Mouse (Mus musculus) 3T3-L1 (cell line): ENCODE results near the gene Mthfd1l.
A peak's percentile ranks its signal among the peaks of the same experiment; 100 is the strongest.

Experiments used
- DNase-seq: peaks from one replicate; pipeline ENCODE4 v3.0.0-alpha.2; 2015; ENCODE audit warnings: low read depth, low spot score

Mthfd1l gene

DNA sequence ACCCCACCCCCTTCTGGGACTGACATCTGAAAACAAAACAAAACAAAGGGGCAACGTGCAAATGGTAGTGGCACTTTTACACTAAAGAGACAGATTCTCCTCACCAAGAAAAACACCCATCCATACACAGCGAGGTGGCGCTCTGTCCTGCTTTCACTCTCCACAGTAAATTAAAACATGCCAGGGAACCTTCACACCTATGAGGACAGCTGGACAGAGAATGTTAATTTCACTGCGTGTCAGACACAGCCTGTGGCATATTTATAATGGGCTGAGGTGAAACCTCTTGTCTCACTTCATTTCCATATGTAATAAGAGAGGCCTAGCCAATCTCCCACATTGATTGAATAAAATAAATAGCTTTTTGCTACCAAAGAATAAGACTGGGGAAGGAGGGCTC, 146.4 kb downstream of the Mthfd1l start:
- no peak for DNase-seq

DNA sequence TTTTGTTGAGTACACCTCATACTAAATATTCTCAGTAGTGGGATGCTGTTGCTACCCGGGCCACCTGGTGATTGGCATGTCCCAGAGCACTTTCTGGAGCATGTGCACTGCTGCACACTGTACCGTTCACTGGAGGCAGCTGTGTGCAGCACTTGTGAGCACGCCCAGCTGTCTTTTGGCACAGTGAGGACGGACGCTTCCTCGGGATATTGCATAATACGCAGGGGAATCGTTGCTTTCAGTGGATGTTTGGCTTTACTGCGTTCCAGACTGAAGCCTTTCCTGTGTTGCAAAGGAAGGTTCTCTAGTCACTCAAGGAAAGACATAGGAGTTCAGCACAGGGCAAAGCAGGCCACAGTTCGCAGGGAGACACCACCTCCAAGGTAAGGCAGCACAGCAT, 147.8 kb downstream of the Mthfd1l start:
- DNase-seq = peak; percentile 83

DNA sequence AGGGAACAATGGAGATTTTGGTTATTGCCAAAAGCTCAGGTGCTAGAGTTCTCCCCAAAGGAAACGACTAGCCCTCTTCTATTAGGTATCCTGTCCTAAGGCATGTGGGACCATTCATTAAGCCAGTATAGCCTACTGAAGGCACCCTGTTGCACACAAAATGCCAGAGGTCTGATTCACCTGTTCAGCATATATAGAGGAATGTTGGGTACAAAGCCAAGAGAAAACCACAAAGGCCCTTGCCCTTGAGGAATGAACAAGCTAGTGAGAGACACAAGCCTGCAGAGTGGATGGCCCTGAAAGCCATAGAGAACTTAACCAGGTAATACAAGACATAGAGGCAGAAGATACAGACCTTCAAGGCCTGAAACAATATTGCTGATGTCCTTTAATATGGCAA, 148.3 kb downstream of the Mthfd1l start:
- DNase-seq = peak; percentile 90

DNA sequence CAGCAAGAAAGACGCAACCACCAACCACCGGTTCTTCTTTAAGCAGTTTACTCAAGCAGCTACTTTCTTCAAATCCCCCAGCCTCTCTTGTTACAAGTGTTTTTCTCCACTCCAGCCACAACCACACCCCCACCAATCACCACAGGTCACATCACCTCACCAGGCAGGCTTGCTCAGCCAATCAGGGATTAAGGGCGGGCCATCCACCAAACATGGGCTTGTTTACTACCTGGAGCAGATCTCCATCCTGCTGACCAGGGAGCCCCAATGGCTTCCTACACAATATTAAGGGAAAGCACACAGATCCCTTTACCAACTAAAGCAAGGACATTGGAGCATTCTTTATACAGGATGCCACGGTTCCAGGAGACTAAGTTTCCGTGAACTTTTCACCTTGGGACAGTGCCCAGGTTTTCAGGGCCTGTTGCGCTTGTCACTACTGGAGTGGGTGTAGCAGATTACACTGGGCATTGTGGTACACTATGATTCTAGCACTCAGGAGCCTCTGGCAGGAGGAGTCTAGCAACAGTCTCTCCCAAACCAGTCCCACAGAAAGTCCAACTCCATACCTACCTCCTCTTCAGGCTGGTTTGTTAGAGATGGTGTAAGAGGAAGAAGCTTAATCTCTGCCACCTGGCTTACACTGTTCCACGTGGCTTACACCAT, 150.5 kb downstream of the Mthfd1l start:
- peak; percentile 45 for DNase-seq

DNA sequence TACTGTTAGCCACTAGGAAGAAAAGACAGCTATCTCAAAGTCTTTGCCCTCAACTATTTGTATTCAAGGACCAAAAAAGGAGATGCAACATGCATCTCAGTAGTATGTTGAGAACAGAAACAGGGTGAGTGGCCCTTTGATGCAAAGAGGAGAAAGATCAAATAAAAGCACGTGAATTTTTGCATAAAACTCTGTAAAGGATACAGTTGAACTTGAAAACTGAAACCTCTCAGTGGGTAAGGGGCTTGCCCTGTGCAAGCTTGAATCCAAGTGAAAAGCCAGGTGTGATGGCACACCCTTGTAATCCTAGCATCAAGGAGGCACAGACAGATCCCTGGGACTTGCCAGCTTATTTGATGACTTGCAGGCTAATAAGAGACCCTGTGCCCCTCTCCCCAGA, 151.2 kb downstream of the Mthfd1l start:
- no peak for DNase-seq

DNA sequence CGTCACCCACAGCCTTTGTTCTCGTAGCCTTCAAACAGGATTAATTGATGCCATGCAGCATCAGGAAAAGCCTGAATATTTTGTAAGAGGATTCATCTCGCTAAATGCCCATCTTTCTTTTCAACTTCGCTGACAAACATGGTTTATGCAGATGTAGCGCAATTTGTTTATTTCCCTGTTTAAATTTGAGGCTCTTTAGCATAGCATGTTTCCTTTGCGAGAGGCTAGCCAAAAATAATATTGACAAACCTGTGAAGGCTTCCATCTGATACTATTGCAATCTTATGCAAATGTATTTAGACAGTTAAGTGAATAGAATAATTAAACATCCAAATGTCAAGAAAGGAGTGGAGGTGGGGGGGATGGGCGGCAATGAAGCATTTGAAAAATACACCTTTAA, 152.3 kb downstream of the Mthfd1l start:
- DNase-seq = no peak

DNA sequence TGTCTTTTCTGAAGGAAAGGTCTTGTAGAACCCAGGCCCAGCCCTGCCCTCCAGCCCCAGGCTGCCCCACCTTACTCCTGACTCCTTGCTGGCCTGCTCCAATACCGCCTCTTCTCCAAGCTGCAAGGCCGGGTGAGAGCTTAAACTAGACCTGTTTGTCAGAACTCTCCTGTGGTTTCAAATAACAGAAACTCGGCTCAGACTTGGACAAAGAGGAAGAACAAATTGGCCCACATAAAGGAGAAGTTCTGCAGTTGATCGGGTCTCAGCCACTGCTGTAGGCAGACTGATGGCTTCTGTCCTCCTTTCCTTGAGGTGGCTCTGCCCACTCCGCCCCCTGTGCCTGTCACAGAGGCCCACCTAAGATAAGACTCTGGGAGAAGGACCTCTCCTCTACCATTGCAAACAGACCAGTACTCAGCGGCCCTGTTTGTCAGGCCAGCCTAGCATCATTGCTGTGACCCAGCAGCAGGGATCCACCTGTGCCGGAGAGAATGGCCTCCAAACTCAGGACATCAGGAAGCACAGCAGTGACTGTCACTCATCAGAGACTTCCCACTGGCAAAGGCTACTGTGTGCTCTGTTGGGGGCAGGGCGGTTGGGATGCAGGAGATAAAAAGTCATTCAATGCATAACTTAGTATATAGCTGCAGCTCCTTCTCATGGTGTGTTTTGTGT, 153.6 kb downstream of the Mthfd1l start:
- DNase-seq = no peak

DNA sequence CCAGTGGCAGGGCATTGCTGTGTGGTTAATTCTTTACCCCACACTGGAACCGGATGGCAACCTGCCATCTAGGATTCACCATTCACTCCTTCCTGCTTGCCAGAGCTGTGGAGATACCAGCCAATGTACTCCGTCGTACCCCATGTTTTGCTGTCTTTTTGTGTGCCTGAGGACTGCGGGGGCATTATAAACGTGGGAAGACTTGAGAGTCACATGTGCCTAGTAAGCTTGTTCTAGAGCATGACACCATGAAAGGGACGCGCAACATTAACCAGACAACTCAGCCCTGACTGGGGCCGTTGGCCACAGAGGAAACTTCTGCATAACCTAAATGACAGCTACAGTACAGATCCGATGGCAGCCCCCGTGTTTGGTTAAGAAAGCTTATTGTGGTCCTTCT, 155.5 kb downstream of the Mthfd1l start:
- DNase-seq = no peak

DNA sequence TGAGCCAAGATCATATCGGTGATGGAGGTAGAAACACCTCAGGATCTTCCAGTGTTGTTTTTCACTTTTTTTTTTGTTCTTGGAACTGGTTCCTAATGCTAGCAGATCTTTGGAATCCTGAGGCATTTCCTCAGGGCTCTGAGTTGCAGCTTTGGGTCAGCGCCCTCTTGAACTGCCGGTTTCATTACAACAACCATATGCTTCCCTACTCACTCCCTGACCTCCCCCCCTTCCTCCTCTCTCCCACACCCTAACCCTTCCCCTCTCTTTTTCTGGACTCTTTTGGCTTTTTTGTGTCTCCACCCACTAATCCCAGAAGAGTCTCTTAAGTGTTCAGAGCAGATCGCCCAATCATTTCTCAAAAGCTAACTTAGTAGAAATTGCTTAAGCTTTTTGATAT, 156.0 kb downstream of the Mthfd1l start:
- DNase-seq = no peak

DNA sequence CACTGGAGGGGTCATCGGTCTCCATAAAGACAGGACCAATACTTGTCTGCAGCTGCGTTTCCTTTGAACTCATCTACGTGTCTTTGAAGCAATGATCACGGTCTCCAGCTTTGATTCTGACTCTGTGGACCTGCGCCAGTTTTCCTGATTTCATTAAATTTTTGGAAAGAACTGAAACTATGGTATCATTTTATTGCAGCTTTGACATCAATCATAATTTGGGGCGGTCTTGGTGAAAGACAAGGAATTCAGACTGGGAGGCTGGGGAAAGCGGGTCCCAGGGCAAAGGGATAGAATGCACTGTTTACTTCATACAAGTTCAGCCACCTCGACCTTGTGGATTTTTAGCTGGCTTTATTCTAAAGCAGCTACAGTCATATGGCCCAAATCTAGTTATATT, 156.5 kb downstream of the Mthfd1l start:
- DNase-seq = no peak

DNA sequence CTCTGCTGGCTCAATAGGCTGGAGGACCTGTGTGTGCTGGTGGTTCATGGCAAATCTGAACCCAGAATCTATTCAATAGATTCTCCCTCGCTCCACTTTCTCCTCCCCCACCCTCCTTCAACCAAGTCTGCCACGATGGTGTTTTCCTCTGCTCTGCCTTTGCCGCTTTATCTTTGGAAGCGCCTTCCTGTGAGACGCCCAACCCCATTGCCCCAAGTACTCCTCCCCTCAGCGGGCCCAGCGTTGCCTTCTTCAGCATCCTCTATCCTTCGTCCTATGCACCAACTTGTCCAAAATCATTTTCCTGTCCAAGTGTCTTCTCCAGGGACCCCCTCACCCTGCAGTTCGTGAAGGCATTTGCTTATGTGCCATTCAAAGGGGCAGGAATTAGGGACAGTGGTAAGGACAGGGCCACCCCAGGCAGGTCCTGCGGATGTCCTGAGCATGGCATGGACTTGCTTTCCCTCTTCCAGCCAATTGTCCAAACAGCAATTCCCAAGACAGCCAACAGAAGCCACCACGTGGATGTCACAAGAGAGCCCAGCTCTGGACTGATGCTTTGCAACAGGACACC, 157.2 kb downstream of the Mthfd1l start:
- no peak for DNase-seq

DNA sequence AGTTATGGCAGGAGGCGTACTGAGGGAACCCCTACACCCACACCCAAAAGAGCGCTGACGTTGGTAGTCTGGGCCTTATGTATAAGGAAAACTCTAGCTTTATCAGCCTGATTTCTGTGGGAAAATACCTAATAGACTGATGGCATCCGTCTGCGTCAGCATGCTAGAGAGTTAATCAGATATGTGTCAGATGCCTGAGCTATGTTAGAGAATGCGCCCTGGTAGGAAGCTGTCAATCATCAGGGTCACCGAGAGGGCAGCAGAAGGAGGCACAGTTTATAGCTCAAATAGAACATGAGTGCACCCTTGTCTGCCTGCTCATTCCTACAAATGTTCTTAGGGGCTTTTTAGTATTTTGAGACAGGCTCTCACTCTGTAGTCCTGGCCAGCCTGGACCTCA, 159.8 kb downstream of the Mthfd1l start:
- DNase-seq = peak; percentile 61

DNA sequence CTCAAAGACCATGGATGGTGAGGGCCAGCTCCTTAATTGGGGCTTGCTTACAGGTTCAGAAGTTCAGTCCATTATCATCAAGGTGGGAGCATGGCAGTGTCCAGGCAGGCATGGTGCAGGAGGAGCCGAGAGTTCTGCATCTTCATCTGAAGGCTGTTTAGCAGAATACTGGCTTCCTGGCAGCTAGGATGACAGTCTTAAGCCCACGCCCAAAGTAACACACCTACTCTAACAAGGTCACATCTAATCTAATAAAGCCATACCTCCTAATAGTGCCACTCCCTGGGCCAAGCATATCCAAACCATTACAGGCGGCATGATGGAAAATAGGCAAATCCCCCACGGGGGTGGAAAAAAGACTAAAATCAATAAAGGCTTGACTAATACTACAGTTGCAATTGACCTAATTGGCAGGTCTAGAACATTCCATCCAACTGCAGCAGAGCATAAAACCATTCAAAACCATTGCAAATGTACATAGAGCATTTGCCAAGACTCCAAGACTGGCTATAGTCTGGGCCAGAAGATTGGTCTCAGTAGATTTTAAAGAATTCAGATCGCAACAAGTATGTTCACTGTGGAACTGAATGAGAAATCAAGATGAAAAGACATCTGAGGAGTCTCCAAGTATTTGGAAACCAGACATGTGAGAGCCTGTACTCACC, 162.3 kb downstream of the Mthfd1l start:
- no peak for DNase-seq

DNA sequence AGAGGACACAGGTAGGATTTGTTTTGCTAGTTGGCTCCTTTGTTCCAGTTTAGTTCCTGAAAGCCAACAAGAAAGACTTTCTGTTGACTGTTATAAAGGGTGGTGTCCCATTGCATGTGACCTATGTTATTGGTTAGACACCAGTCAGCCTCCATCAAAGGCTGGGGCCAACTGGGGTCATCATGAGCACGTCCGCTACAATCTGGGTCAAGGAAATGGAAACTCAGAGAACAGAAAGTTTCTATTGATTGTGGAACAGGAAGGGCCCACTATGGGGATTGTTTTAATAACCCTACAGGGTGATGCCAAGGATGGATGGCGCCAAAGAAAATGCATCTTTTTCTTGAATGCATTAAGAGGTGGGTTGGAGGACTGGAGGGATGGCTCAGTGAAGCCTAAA, 166.6 kb downstream of the Mthfd1l start:
- no peak for DNase-seq

DNA sequence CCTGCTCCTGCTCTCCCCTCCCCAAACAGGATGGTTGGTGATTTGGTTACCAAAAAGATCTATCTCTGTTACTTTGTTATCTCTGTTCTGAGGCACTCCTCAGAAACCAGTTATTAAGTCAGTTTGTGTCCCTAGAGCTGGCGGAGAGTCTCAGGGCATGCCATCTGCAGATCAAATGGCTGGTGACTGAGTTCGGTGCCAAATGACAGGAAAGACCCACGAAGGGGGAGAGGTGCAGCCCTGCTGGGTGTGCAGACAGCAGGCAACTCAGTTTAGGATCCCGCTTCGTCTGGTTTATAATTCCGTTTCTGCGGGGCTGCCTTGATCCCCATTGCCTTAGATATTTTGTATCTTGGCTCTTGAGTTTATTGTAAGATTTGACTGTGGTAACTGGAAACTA, 168.8 kb downstream of the Mthfd1l start:
- no peak for DNase-seq

DNA sequence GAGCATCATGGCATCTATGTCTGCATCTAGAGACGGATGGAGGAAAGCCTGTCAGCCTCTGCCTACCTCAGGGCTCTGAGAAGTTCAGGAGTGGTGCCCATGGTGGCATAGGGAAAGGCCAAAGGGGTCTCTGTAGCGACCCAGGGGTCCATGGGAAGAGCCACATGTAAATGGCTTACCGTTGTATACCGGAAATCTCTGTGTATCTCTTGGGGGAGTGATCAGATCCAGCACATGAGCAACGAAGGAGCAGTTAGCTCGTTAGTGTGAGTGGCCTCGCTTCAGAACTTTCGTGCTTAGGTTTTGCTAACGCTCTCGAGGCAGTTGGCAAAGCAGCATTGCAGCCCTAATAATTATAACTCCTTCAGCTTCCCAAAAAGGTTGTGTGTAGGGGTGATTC, 169.9 kb downstream of the Mthfd1l start:
- no peak for DNase-seq

DNA sequence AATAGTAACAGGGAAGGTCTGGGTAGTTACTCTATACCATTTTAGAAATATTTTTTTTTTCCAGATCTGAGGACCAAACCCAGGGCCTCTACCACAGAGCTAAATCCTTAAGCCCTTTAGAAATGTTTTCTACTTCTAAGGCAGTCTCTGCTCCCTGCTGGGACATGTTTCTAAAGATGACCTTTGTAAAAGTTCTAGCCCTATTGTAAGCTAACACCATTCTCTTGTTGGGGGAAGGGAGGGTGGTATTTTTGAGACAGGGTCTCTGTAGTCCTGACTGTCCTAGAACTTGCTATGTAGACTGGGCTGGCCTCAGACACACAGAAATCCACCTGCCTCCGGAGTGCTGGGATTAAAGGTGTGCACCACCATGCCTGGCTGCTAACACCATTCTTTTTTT, 170.5 kb downstream of the Mthfd1l start:
- no peak for DNase-seq

DNA sequence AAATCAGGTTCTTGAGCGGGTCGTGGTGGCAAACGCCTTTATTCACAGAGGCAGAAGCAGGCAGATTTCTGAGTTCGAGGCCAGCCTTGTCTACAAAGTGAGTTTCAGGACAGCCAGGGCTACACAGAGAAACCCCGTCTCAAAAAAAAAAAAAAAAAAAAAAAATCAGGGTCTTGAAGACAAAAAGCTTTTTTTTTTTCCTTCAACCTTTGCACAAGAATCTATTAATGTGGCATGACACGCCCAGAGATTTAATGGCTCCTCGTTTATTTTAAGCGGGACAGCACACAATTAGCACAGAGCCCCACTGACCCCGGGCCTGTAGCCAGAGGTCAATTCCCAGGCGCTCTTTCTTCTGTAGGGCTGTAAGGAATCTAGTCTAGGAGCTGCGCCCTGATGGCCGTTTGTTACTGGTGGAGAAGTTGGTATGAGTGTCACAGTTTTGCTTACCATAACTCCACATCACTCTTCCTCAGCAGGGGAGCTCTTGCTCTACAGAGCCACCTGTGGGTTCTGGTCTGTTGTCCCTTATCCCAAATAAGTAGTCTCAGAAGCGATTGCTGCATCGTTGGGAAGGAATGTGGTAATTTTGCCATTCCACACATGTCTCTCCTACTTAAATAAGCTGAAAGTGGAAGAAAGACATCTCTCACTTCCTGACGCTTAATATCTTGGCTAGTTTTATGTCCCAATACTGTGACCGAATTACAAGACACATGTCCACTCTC, 172.3 kb downstream of the Mthfd1l start:
- DNase-seq = no peak

DNA sequence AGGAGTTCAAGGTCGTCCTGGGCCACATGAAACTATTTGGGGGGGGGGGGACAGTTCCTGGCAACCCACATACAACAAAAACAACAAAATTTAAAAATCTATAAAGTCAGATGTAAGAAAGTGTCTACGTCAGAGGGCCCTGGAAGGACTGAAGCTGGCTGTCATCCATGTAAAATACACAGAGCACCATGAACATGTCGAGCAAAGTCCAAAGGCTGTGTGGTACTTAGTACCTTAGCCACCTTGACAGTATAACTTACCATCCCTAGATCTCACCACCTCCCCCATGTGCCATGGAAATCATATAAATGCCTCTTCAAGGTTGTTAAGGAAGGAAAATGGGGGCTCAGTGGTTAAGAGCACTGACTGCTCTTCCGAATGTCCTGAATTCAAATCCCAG, 174.0 kb downstream of the Mthfd1l start:
- no peak for DNase-seq

DNA sequence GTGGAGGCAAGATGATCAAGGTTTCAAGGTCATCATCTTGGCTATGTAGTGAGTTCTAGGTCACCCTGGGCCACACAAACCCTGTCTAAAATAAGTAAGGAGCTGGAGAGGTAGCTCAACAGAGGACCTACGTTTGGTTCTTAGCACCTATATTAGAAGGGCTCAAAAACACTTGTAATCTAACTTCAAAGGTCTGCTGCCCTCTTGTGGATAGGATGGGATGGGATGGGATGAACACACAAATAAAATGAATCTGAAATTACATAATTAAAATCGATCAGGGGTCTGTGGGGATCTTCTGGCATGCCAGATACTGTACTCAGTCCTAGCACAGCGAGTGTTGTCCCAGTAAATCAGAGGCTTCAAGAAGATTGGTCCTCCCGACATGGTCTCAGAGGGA, 178.2 kb downstream of the Mthfd1l start:
- DNase-seq = peak; percentile 18

DNA sequence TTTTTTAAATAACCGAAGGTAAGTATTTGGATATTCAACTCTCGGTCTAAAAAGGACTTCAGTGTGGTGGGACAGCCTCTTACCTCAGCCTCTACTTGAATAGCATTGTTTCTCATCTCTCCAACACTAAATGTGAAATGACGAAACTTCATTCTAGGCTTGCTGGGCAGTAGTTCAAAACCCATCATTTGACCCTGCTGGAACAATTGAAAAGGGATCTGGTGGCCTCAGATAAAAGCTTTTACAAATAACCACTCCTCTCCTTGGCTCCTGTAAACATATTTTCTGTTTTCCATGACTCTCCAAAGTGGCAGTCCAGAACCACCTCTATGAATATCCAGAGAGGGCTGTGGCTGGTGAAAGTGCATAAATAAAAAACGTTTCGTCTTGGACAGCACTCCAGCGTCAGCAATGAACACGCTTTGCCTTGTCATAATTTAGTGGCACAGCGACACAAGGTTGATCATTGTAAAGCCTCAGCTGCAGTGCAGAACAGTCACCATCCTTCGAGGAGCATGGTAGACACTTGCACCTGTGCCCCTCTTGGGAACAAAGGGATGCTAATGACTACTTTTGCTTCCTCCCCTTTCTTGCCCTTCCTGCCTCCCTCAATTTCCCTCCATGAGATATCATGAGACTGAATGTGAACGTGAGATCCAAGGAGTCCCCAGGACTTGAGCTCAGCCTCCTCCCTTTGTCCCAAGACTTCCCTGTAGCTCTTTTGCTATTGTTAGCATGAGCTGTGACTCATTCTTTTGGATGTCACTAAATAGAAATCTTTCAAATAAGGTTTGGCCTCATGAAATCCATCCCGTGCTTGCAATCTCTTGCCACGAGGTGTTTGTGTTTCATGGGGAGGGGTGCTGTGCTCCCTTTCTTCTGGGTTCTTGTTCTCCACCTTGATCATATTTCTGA, 179.2 kb downstream of the Mthfd1l start:
- no peak for DNase-seq
